Mouse (Mus musculus) liver, postnatal 0 days (tissue): Measurements from ENCODE around the gene Mta3.

Experiments used
- CTCF ChIP-seq: sonication (generic); IDR thresholded peaks from 2 replicates; pipeline ENCODE4 v1.5.1; 2016; ENCODE audit warnings: antibody characterized with exemption, low read depth
- EP300 ChIP-seq: IDR thresholded peaks from 2 replicates; pipeline ENCODE4 v1.6.1; 2016; ENCODE audit warnings: antibody characterized with exemption, low read depth, mild to moderate bottlenecking

GRCm38 (mm10) chr17:83841011-83841410 is 135.0 kb downstream of the Mta3 start:
- no peak for TF ChIP-seq CTCF
- no peak for TF ChIP-seq EP300
